Mouse (Mus musculus): ENCODE measurements at regions not wholly inside any gene's neighbourhood (a gene's known extent, or its start where the extent isn't known, plus 50 kb on each side); places are given as distances from the start of the nearest gene placed in this dataset.

- no peak for TF ChIP-seq CTCF (IDR thresholded peaks at IDR 0.05; ENCODE audit: low read depth, low read length)
- TF ChIP-seq POLR2A (IDR thresholded peaks at IDR 0.05; ENCODE audit: insufficient read depth, low read length) = no peak
Measured at GRCm38 (mm10) chr3:33658597-33658996, 141.0 kb upstream of the Ttc14 start.
